Mouse (Mus musculus) hindbrain, embryonic 14.5 days (tissue): ENCODE measurements at regions not wholly inside any gene's neighbourhood (a gene's known extent, or its start where the extent isn't known, plus 50 kb on each side); places are given as distances from the start of the nearest gene placed in this dataset.
A peak's percentile ranks its signal among the peaks of the same experiment; 100 is the strongest.
"Not testable (repeated sequence)": the region's sequence is repeated elsewhere in the genome, so short reads cannot be mapped to it uniquely, and the experiment has no call there.

Experiments used
- ATAC-seq: fragments of 200-750 bp; cut with Nextera tagmentation; 2 replicates; pipeline ENCODE4 v1.8.0; 2017; ENCODE audit warnings: moderate number of reproducible peaks, mild to moderate bottlenecking, moderate TSS enrichment, moderate library complexity; ENCODE audit not compliant: low FRiP score
- DNase-seq: peaks from one replicate; pipeline ENCODE4 v3.0.0-alpha.2; 2015; ENCODE audit warnings: low spot score
- H3K27ac ChIP-seq: fragments of 300-500 bp; sonication (generic); 2 replicates; pipeline ENCODE4 v1.5.1; 2014; ENCODE audit warnings: mild to moderate bottlenecking, moderate library complexity
- H3K27me3 ChIP-seq: fragments of 300-500 bp; sonication (generic); 2 replicates; pipeline ENCODE4 v1.6.1; 2014; ENCODE audit warnings: mild to moderate bottlenecking, low read length, mixed read lengths; ENCODE audit not compliant: control insufficient read depth, insufficient read depth
- H3K36me3 ChIP-seq: fragments of 300-500 bp; sonication (generic); replicated peaks from 2 replicates; pipeline ENCODE4 v1.6.1; 2014; ENCODE audit not compliant: control insufficient read depth, insufficient read depth
- H3K4me1 ChIP-seq: fragments of 300-500 bp; sonication (generic); replicated peaks from 2 replicates; pipeline ENCODE4 v1.6.1; 2014; ENCODE audit warnings: antibody characterized with exemption, low read length, mixed read lengths; ENCODE audit not compliant: control insufficient read depth, insufficient read depth
- H3K4me2 ChIP-seq: fragments of 300-500 bp; sonication (generic); replicated peaks from 2 replicates; pipeline ENCODE4 v1.6.1; 2014; ENCODE audit warnings: mild to moderate bottlenecking, moderate library complexity
- H3K4me3 ChIP-seq: fragments of 300-500 bp; sonication (generic); replicated peaks from 2 replicates; pipeline ENCODE4 v1.5.1; 2014; ENCODE audit warnings: mild to moderate bottlenecking, low read length
- H3K9ac ChIP-seq: fragments of 300-500 bp; sonication (generic); 2 replicates; pipeline ENCODE4 v1.6.1; 2014
- H3K9me3 ChIP-seq: fragments of 300-500 bp; sonication (generic); 2 replicates; pipeline ENCODE4 v1.6.1; 2016; ENCODE audit warnings: low read length; ENCODE audit not compliant: control insufficient read depth
- WGBS: fragments of 180-500 bp; shearing (Covaris S2); extraction: QIAGEN DNeasy Blood & Tissue Kit; methylation state at CpG from one replicate; pipeline ENCODE4 v1.1.7; 2014; 5-methylcytosine and 5-hydroxymethylcytosine counted together

DNA sequence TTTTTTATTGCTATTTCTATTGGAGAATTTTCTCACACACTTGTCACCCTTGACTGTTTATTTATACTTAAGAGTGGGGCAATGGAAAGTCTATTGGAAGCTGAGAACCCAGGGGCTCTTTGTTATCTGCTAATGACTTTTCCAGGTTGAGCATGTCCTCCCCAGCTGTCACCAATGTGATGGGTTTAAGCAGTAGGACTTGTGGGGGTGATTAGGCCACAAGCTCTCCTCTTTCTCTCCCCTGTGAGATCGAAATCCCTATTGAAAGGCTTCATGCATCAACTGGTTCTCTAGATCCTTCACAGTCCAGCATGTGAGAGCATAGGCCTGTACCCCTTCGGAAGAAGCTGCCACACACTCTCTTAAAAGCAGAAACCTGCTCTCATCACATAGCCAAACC, 201.6 kb upstream of the Ccdc54 start:
- no peak for DNase-seq
- no peak overlapping the region for H3K9ac ChIP-seq
- H3K36me3 ChIP-seq, result no peaks in the 10 kb centered on the region
- no peak overlapping the region for H3K27ac ChIP-seq
- WGBS, result 65% methylated on average over 2 of the region's 2 CpGs
- ATAC-seq, result no peak
- no peaks in the 10 kb centered on the region for H3K27me3 ChIP-seq
- H3K4me3 ChIP-seq, result no peak overlapping the region
- H3K4me1 ChIP-seq, result no peaks in the 10 kb centered on the region
- no peaks in the 10 kb centered on the region for H3K9me3 ChIP-seq
- no peak overlapping the region for H3K4me2 ChIP-seq

GRCm38 (mm10) chr16:50788702-50789101, 197.7 kb upstream of the Ccdc54 start:
- WGBS, result 88% methylated on average over 4 of the region's 4 CpGs
- no peak overlapping the region for H3K27ac ChIP-seq

GRCm38 (mm10) chr16:50786199-50786598, 195.2 kb upstream of the Ccdc54 start:
- ATAC-seq, result no peak
- Histone ChIP-seq H3K27ac (no peak overlapping the region), H3K4me1 (no peaks in the 10 kb centered on the region; the same call in 1 of the 2 replicates), H3K9me3 (no peaks in the 10 kb centered on the region), H3K36me3 (no peaks in the 10 kb centered on the region), H3K4me2 (no peak overlapping the region), H3K9ac (no peak overlapping the region), H3K27me3 (no peaks in the 10 kb centered on the region), H3K4me3 (no peak overlapping the region)
- 69% methylated on average over 3 of the region's 3 CpGs for WGBS
- no peak for DNase-seq

More at GRCm38 (mm10) chr16:50788702-50789101, 197.7 kb upstream of the Ccdc54 start:
- H3K4me2 ChIP-seq, result no peak overlapping the region
- ATAC-seq (no peak), DNase-seq (no peak)
- H3K9me3 ChIP-seq, result no peaks in the 10 kb centered on the region
- H3K9ac ChIP-seq, result no peak overlapping the region
- no peaks in the 10 kb centered on the region for H3K27me3 ChIP-seq
- H3K4me1 ChIP-seq, result no peaks in the 10 kb centered on the region
- no peaks in the 10 kb centered on the region for H3K36me3 ChIP-seq
- no peak overlapping the region for H3K4me3 ChIP-seq

- Histone ChIP-seq H3K4me1 (no peaks in the 10 kb centered on the region; the same call in 1 of the 2 replicates), H3K36me3 (no peaks in the 10 kb centered on the region), H3K9me3 (no peaks in the 10 kb centered on the region), H3K4me2 (no peak overlapping the region), H3K27me3 (no peaks in the 10 kb centered on the region), H3K4me3 (no peak overlapping the region), H3K27ac (no peak overlapping the region), H3K9ac (no peak overlapping the region)
- no peak for DNase-seq
- no peak for ATAC-seq
- 100% methylated on average over 1 of the region's 1 CpGs for WGBS
Measured at GRCm38 (mm10) chr16:50785384-50785783, 194.4 kb upstream of the Ccdc54 start.

GRCm38 (mm10) chr16:50784651-50785228, 193.8 kb upstream of the Ccdc54 start:
- H3K9ac ChIP-seq, result no peak overlapping the region
- no peak overlapping the region for H3K27ac ChIP-seq
- no peak for DNase-seq
- no peaks in the 10 kb centered on the region for H3K27me3 ChIP-seq
- no peak overlapping the region for H3K4me3 ChIP-seq
- H3K4me1 ChIP-seq, result no peaks in the 10 kb centered on the region; the same call in 1 of the 2 replicates
- H3K36me3 ChIP-seq, result no peaks in the 10 kb centered on the region
- 77% methylated on average over 3 of the region's 3 CpGs for WGBS
- H3K4me2 ChIP-seq, result no peak overlapping the region
- H3K9me3 ChIP-seq, result no peaks in the 10 kb centered on the region
- ATAC-seq, result peak; percentile 42

DNA sequence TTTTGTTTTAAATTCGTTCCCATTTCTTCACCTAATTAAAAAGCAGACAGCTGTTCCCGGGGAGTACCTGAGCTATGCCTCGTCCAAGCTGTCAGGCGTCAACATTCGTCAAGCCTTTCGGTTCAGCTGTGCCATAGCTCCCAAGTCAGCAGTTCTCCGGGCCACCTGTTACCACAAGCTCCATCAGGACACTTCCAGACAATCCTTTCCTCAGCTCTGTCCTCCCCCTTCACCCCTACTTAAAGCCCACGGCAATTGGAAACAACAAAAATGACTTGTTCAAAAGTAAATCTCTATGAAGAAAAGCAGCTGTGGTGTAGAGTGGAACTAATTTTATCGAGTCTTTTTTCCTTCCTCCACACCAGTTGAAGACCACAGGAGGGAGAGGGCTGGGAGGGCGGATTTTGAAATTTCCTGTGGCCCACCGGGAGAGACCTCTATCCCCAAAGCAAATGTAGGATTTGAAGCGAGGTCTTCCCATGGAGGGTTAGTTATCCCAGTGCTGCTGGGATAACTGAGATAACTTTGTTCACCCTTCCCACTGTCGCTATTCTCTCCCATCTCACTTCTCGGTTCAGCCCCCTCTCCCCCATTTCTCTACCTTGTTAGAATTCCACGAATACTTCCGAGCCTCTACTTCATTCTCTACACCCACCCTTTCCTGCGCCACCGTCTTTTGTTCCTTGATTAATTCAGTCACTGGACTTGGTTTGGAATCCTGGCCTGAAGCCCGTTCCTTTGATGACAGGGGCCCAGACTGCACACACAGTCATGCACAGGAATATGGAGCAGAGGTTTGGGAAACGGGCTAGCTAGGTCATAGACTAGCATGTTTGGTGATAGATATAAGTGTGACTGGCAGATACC, 193.1 kb upstream of the Ccdc54 start:
- ATAC-seq, result peak; percentile 64
- no peak for DNase-seq
- Histone ChIP-seq H3K27ac (no peak overlapping the region), H3K4me1 (peaks cover 5% of the 10 kb centered on the region; the same call in 1 of the 2 replicates), H3K4me2 (peak overlapping the region; percentile 13; the same call in 1 of the 2 replicates), H3K9me3 (no peaks in the 10 kb centered on the region), H3K36me3 (no peaks in the 10 kb centered on the region), H3K4me3 (no peak overlapping the region), H3K27me3 (no peaks in the 10 kb centered on the region), H3K9ac (no peak overlapping the region)
- 43% methylated on average over 20 of the region's 20 CpGs for WGBS

DNA sequence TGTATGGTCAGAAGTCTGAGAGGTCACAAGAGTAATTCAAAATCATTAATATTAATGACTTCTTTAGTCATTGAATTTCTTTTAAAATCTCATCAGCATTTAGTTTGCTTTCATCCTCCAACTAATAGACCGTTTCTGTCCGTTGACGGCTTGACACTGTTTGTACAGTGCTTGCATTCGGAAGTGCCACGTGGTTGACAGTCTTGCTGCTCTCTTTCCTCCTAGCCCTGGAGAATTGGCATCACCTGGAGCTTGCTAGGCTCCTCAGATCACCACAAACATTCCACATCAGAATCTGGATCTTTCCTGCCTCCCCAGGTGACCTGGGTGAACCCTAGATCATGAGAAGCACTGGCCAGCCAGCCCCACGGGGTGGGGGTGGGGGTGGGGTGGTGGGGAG, 192.3 kb upstream of the Ccdc54 start:
- DNase-seq (no peak), ATAC-seq (no peak)
- Histone ChIP-seq H3K9me3 (no peaks in the 10 kb centered on the region), H3K9ac (no peak overlapping the region), H3K27me3 (no peaks in the 10 kb centered on the region), H3K4me3 (no peak overlapping the region), H3K4me2 (0 out of 2 replicates have a peak overlapping the region, but pooled peaks have one; percentile 13), H3K36me3 (no peaks in the 10 kb centered on the region), H3K4me1 (peaks cover 8% of the 10 kb centered on the region), H3K27ac (no peak overlapping the region)
- WGBS, result 25% methylated on average over 6 of the region's 6 CpGs

GRCm38 (mm10) chr16:50779030-50779784, 188.3 kb upstream of the Ccdc54 start:
- Histone ChIP-seq H3K4me2 (peak overlapping the region; percentile 15), H3K27ac (no peak overlapping the region), H3K9me3 (no peaks in the 10 kb centered on the region), H3K36me3 (no peaks in the 10 kb centered on the region), H3K4me1 (peaks cover 8% of the 10 kb centered on the region), H3K9ac (no peak overlapping the region), H3K4me3 (no peak overlapping the region), H3K27me3 (no peaks in the 10 kb centered on the region)
- 0 out of 2 replicates have a peak, but pooled peaks have one; percentile 43 for ATAC-seq
- 33% methylated on average over 6 of the region's 6 CpGs for WGBS
- DNase-seq, result no peak

DNA sequence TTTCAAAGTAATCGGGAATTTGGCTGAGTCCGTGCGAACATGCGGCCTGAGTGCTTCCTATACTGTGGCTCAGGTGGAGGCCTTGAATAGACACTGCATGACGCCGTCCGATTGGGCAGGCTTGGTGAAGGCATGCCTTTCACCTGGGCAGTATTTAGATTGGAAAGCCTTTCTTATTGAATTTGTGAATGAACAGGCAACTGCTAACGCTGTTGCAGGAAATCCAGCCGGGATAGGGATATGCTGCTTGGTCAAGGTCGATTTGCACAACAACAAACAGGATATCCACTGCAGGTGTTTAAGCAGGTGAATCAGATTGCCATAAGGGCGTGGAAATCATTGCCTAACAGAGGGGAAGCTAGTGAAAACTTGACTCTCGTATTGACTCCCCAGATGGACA, 183.7 kb upstream of the Ccdc54 start:
- not testable (repeated sequence) for H3K4me1 ChIP-seq, H3K4me2 ChIP-seq, H3K27me3 ChIP-seq, H3K4me3 ChIP-seq, H3K36me3 ChIP-seq, ATAC-seq, H3K9me3 ChIP-seq, H3K27ac ChIP-seq, H3K9ac ChIP-seq, DNase-seq
- WGBS, result 95% methylated on average over 12 of the region's 12 CpGs
